Mouse (Mus musculus) kidney, adult 2 months (tissue): ENCODE data around the gene Nuak2.

ENCODE experiments used
- CTCF ChIP-seq: fragments of 200-500 bp; conservative IDR thresholded peaks from 2 replicates; pipeline ENCODE4 v1.5.1; 2011; ENCODE audit warnings: low read depth, mild to moderate bottlenecking, control low read depth, low read length, moderate library complexity, mixed read lengths; ENCODE audit not compliant: insufficient read depth, insufficient read length
- POLR2A ChIP-seq: fragments of 200-500 bp; IDR thresholded peaks from one replicate; pipeline ENCODE4 v1.6.1; 2011; ENCODE audit warnings: low read depth, low read length, control low read depth

DNA sequence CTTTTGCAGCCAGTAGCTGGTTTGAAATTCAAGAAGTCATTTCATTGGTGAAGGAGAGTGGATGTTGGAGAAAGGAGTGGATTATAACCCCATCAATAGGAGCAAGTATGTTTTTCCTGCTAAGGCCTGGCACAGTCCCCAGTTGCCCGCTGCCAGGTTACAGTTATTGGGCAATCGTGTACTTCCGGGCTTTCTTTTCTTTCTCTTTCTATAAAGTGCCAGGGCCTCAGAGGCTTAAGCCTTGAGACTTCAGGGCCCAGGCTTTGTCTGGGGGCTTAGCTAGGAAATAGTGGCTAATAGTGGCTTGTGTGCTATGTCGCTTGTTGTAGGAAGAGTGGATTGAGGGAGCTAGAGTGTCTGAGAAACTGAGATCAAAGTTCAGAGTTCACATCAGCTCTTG is 1.5 kb downstream of the Nuak2 start:
- TF ChIP-seq POLR2A (no peak), CTCF (no peak)
